Mouse (Mus musculus) liver (tissue): ENCODE measurements around the gene Nudt3.

Source experiments
- DNase-seq: peaks from one replicate; pipeline ENCODE4 v3.0.0-alpha.2; 2020; ENCODE audit warnings: mixed read lengths

The Nudt3 gene

GRCm38 (mm10) chr17:27544551-27544950 lies 78.7 kb downstream of the Nudt3 start:
- DNase-seq: no peak

DNA sequence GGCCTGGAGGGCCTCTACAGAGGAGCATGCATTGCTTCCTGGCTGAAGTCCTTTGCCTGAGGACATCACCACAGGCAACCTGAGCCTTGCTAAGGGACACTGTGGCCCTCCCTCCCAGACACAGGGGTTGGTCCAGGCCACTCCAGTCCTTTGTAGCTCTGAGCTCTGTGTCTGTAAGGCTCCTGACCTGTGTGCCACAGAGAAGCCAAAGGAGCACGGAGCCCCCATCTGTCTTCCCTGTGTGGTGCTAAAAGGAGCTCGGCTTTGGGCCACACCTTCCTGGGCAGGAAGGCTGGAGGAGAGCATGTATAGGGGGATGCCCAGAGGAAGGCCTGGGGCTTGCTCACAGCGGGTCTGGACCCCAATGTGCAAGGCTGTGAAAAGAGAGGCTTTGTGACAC lies 81.3 kb downstream of the Nudt3 start:
- no peak for DNase-seq

DNA sequence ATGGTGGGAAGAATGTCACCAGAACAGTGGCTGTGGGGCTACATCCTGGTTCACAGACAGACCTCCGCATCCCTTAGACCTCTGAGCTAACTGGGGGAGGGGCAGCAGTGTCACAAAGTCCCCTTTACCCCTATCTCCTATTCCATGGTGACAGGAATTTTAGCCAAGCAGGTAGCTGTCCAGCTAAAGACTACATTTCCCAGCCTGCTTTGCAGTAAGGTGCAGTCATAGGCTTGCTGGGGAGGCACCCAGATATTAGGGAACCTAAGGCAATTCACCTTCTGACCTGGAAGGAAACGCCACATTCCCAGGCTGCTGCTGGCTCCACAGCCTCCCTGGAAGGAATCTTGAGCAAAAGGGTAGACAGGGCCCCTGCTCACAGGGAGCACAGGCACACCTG lies 82.0 kb downstream of the Nudt3 start:
- DNase-seq: no peak

DNA sequence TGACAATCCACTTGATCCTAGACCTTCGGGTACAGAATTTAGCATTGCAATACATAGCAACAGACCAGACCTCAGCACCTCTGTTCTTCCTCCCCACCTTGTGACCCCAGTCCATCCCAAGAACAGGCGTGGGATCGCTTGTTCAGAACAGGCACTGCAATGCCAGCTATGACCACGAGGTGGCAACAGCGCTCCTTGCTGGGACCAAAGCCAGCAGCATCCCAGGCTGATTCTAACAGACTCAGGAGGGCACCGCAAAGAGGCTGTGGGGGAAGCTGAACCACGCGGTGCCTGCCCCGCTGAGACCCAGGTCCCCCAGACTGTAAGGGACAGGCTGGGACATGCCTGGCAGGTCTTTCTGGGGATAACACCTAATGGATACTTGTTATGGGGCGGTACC lies 88.6 kb downstream of the Nudt3 start:
- peak; percentile 89 for DNase-seq

GRCm38 (mm10) chr17:27533354-27533753 lies 89.9 kb downstream of the Nudt3 start:
- DNase-seq: no peak

- DNase-seq: peak; percentile 78
These were observed 91.2 kb downstream of the Nudt3 start for GRCm38 (mm10) chr17:27532095-27532494.
